Mouse (Mus musculus): ENCODE data around the gene Zfp831.

Gene Zfp831

GRCm38 (mm10) chr2:174643448-174644144 lies at the start of gene Zfp831:
Gene Zfp831, plus strand, starts transcription at chr2:174643534.
- in situ Hi-C loops (cut with MboI) = no loop called here

- in situ Hi-C loops (cut with MboI) = no loop called here
Observed at GRCm38 (mm10) chr2:174594965-174595364, 48.4 kb upstream of the Zfp831 start.

- in situ Hi-C loops (cut with MboI) = no loop called here
Observed at GRCm38 (mm10) chr2:174595611-174596010, 47.7 kb upstream of the Zfp831 start.

GRCm38 (mm10) chr2:174596457-174596856 lies 46.9 kb upstream of the Zfp831 start:
- in situ Hi-C loops (cut with MboI) = no loop called here

DNA sequence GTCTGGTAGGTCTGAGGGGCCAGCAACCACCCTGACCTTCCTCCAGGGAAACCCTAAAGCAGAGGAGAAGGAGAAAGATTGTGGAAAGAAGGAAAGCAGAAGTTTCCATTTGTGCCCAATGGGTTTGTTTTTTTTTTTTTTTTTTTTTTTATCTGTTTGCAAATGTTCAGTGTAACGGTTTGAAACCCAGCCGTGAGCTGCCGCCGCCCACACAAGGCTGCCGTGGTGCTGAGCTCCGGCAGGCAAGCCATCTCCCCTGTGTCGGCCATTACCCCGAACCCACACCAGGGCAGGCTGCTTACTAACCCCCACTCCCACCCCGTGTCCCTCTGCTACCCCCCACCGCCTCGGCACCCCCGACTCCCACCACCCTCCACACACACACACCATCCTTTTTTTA lies 44.9 kb upstream of the Zfp831 start:
- in situ Hi-C loops (cut with MboI) = no loop called here

- in situ Hi-C loops (cut with MboI) = no loop called here
Observed at GRCm38 (mm10) chr2:174599071-174599635, 44.2 kb upstream of the Zfp831 start.

GRCm38 (mm10) chr2:174599853-174600271 lies 43.5 kb upstream of the Zfp831 start:
- in situ Hi-C loops (cut with MboI) = no loop called here

DNA sequence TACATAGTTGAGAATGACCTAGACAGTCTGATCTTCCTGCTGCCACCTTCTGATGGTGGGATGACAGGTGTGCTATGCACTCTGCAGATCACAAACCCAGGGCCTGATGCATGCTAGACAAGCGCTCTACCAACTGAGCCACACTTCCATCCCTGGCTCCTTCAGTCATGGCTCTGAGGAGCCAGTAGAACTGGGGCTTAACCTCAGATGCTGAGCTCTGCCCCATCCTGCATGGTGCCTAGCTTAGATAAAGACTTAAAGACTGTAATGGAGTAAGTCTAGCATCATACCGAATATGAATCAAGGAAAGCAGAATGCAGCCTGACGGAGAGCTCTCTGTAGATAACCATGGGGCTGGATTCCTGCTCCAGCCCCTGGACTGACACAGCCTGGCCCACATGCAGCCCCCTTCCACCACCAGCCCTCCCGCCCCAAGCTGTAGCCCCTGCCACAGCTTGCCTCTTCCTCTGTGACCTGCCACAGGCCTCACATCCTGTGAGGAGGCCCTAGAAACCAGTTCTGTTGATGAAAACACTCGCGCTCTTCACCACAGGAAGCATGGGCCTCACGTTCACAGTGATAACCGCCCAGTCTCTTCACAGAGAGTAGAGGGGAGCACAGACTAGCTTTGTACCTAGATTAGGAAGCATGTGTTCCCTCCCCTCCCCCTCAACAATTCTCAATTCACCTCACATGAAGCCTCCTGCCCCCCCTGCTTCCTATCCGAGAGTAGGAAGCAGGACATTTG lies 41.2 kb upstream of the Zfp831 start:
- in situ Hi-C loops (cut with MboI) = no loop called here

DNA sequence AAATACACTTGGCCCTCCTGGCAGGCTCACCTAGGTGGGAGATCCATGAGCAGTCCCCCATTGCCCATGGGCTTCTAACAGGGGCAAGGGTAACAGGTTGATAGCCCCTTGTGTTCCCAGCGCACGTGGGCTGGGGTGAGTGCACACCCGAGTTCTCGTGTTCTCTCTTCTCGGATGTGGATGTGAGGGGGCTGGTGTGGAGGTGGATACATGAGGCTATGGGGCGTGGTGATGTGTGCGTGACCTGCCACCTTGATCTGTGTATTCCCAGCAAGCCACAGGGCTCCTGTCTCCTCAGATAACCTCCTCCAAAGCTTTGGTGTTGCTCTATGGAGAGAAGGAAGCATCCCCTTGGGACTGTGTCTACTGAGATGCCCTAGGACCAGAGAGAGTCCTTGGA lies 40.0 kb upstream of the Zfp831 start:
- in situ Hi-C loops (cut with MboI) = no loop called here

DNA sequence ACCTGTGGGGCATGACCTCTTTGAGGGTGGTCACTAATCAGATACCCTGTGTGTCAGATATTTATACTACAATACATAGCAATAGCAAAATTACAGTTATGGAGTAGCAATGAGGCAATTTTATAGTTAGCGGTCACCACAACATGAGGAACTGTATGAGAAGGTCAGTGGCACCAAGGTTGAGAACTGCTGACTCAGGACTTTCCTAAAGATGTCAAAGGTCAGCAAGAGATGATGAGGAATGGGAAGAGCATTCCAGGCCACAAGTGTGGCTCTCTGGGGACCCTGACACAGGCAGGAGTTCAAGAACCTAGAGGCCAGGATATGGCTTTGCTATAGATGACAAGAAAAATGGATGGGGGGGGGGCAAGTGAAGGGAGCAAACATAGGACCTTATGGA lies 38.3 kb upstream of the Zfp831 start:
- in situ Hi-C loops (cut with MboI) = no loop called here

- in situ Hi-C loops (cut with MboI) = no loop called here
Observed at GRCm38 (mm10) chr2:174605442-174606087, 37.8 kb upstream of the Zfp831 start.

GRCm38 (mm10) chr2:174606376-174606775 lies 37.0 kb upstream of the Zfp831 start:
- in situ Hi-C loops (cut with MboI) = no loop called here

GRCm38 (mm10) chr2:174609892-174610291 lies 33.4 kb upstream of the Zfp831 start:
- in situ Hi-C loops (cut with MboI) = no loop called here

DNA sequence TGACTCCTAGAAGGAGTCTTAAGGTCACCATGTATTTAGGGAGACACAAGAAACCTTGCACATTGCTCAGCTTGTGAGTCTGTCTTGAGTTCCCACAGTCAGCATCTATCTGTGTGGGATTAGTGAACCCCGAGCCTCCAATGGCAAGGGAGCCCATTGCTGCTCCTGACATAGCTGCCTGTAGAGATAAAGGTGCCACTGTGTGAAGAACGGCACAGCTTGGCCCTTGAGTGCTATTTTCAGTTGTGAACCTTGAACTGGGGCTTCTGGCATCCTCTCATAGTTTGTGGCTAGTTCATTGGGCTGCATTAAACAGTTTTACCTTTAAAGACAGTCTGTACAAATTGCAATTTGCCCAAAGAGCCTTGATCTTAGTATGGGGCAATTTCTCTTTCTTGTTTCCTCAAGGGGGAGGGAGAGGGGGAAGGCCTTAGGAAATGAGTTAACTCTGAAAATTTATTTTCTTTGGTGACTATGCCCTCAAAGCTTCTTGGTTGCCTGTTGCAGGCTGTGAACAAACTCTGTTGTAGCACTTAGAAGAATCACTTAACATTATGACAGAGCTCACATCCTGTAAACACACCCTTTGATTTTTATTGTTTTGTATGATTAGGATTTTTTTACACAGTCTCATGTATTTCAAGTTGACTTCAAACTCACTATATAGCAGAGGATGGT lies 30.8 kb upstream of the Zfp831 start:
- in situ Hi-C loops (cut with MboI) = no loop called here

- in situ Hi-C loops (cut with MboI) = no loop called here
Observed at GRCm38 (mm10) chr2:174613221-174613620, 30.1 kb upstream of the Zfp831 start.

DNA sequence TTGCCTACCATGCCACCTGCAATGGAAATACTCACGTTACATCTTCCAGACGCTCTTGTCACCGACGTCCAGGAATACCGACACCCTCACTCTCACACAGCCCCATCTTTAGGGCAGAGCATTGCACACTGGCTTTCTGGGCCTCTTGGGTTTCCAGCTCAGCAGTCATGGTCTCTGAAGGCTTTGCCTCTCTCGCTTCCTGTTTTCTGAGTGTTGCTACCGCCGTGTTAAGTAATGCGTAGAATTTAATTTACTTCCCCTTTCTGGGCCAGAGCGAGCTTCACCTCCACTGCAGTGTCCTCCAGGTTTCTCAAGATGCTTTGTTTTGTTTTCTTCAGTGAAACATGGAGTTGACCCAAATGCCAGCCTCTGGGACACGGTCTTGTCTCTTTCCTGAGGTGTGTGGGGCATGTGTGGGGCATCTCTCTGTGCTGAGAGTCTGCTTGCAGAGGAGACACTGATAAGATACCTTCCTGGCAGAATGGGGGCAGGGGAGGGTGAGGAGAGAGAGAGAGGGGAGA lies 29.4 kb upstream of the Zfp831 start:
- in situ Hi-C loops (cut with MboI) = no loop called here

DNA sequence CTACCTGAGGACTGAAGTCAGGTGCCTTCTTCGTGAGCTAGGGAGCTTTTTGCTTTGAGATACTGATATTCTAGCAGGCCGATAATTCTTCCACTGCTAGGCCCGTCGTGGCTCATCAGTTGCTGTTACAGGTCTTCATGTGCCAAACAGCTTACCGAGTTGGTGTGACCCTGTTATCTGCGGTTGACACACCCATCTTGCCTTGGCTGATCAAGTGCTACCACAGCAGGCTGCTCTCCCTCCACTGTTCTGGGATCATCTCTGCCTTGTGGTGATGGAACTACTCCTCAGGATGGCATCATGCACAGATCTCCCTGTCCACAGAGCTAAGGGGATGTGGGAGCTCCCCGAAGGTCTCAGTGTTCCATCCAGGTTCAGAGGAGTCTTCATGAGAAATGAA lies 21.5 kb upstream of the Zfp831 start:
- in situ Hi-C loops (cut with MboI) = no loop called here

- in situ Hi-C loops (cut with MboI) = no loop called here
Observed at GRCm38 (mm10) chr2:174624430-174624829, 18.9 kb upstream of the Zfp831 start.

GRCm38 (mm10) chr2:174627021-174627420 lies 16.3 kb upstream of the Zfp831 start:
- in situ Hi-C loops (cut with MboI) = no loop called here

DNA sequence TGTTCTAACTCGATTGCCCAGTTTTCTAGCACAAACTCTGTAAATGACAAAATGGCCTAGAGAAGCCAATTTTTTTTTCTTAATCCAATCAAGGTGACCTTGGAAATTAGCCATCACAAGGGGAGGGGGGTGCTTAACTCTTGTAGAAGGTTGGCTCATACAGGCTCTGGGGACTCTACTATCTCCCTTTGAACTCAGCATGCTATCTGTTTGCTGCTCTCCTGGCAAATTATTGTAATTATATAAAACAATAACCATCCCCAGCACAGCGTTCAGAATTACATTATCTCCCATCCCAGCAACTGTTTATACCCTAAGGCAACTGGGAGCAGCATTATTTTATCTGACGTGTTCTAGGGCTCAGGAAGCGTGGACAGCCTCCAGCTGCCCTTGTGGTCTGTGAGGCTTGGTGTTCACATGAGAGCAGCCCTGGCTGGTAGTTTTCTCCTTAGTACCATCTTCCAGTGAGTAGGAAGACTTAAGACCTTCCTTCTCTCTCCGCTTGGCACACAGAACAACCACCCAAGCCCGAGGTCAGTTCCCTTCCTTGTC lies 14.0 kb upstream of the Zfp831 start:
- in situ Hi-C loops (cut with MboI) = no loop called here

DNA sequence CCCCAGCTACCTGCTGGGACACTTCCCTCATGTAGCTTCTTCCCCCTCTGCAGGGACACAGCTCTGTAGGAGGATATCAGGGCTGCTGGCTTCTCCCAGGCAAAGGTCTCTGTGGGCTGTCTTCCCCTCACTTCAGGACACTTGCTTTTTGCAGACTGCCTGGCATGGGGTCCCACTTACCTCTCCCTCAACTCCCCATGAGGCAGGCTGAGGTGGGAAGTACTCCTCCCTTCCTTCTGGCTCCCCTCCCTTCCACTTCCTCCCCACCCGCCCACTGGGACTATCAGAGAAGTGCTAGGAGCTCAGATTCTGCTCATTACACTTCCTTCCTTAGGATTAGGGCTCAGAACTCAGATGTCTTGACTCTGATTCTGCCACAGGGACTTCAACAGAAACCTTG lies 6.6 kb upstream of the Zfp831 start:
- in situ Hi-C loops (cut with MboI) = no loop called here

DNA sequence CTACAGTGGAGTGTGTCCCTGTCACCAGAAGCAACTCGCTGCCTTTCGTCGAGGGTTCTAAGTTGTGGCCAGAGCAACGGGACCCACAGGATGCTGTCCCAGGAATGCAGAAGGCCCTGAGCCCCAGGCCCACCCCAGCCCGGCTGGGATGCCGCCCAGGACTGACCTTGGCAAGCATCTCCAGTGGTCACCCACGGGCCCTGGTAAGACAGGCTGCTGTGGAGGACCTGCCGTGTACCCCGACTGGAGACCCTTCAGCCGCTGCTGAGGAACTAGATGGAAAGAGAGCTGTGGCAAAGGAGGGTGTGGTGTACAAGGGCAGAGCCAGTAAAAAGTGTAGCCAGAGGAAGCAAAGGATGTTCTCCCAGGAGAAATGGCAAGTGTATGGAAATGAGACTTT lies 1.6 kb downstream of the Zfp831 start:
- in situ Hi-C loops (cut with MboI) = no loop called here

All from mature B cell (primary cell).